Mouse (Mus musculus) liver, embryonic 16.5 days (tissue): ENCODE data around the gene Stx1a. TPM values are rescaled to one million over a fixed set of nuclear protein-coding genes. Genes with fewer than 3 reads are reported as not detected.

ENCODE experiments used
- ATAC-seq: fragments of 200-750 bp; cut with Nextera tagmentation; 2 replicates; pipeline ENCODE4 v1.8.0; 2017; ENCODE audit warnings: low read depth, mild to moderate bottlenecking, moderate number of reproducible peaks, moderate library complexity
- H3K27ac ChIP-seq: fragments of 300-500 bp; sonication (generic); 2 replicates; pipeline ENCODE4 v1.5.1; 2014; ENCODE audit warnings: mild to moderate bottlenecking, low read length
- H3K27me3 ChIP-seq: fragments of 300-500 bp; sonication (generic); 2 replicates; pipeline ENCODE4 v1.6.1; 2014; ENCODE audit warnings: low read depth, low read length, mixed read lengths; ENCODE audit not compliant: control insufficient read depth, insufficient read depth
- H3K36me3 ChIP-seq: fragments of 300-500 bp; sonication (generic); 2 replicates; pipeline ENCODE4 v1.6.1; 2014; ENCODE audit warnings: mild to moderate bottlenecking; ENCODE audit not compliant: control insufficient read depth, insufficient read depth
- H3K4me1 ChIP-seq: fragments of 300-500 bp; sonication (generic); 2 replicates; pipeline ENCODE4 v1.6.1; 2014; ENCODE audit warnings: low read depth, low read length, mixed read lengths; ENCODE audit not compliant: control insufficient read depth
- H3K4me2 ChIP-seq: fragments of 300-500 bp; sonication (generic); 2 replicates; pipeline ENCODE4 v1.6.1; 2014; ENCODE audit warnings: low read depth, low read length, mixed read lengths
- H3K4me3 ChIP-seq: fragments of 300-500 bp; sonication (generic); 2 replicates; pipeline ENCODE4 v1.5.1; 2014; ENCODE audit warnings: low read depth, mild to moderate bottlenecking, low read length
- H3K9ac ChIP-seq: fragments of 300-500 bp; sonication (generic); 2 replicates; pipeline ENCODE4 v1.6.1; 2014; ENCODE audit warnings: low read depth, low read length
- H3K9me3 ChIP-seq: fragments of 300-500 bp; sonication (generic); replicated peaks from 2 replicates; pipeline ENCODE4 v1.6.1; 2016; ENCODE audit warnings: low read length; ENCODE audit not compliant: control insufficient read depth
- WGBS: fragments of 180-500 bp; shearing (Covaris S2); extraction: QIAGEN DNeasy Blood & Tissue Kit; methylation state at CpG from one replicate; pipeline ENCODE4 v1.1.7; 2014; ENCODE audit not compliant: insufficient replicate concordance; 5-methylcytosine and 5-hydroxymethylcytosine counted together
- polyA plus RNA-seq: library from polyadenylated mRNA; unstranded; fragments of >200 nt; fragmentation: Nextera tagmentation; extraction: Ambion mirVana; gene quantifications from 2 replicates; pipeline ENCODE4 v1.2.1, GENCODE M21; 2015

Gene Stx1a
- polyA plus RNA-seq, 1 experiment from 2014 or later: 1.1 TPM

- H3K4me2 ChIP-seq: no peak overlapping the region
- no peak overlapping the region for H3K9ac ChIP-seq
- H3K4me1 ChIP-seq: peaks cover 11% of the 10 kb centered on the region
- no peak for ATAC-seq
- no peak overlapping the region for H3K27ac ChIP-seq
- WGBS: 68% methylated on average over 5 of the region's 5 CpGs
- H3K36me3 ChIP-seq: no peaks in the 10 kb centered on the region
- no peaks in the 10 kb centered on the region for H3K9me3 ChIP-seq
- H3K4me3 ChIP-seq: no peak overlapping the region
- H3K27me3 ChIP-seq: no peaks in the 10 kb centered on the region
Measured at GRCm38 (mm10) chr5:135032581-135032980, 9.3 kb downstream of the Stx1a start.

GRCm38 (mm10) chr5:135034593-135034992 is 11.3 kb downstream of the Stx1a start:
- Histone ChIP-seq H3K27me3 (no peaks in the 10 kb centered on the region), H3K4me2 (no peak overlapping the region), H3K9me3 (no peaks in the 10 kb centered on the region), H3K36me3 (no peaks in the 10 kb centered on the region), H3K4me1 (peaks cover 11% of the 10 kb centered on the region), H3K27ac (no peak overlapping the region), H3K4me3 (no peak overlapping the region), H3K9ac (no peak overlapping the region)
- ATAC-seq: no peak
- 85% methylated on average over 2 of the region's 2 CpGs for WGBS

GRCm38 (mm10) chr5:135035608-135036359 is 12.5 kb downstream of the Stx1a start:
- WGBS: 59% methylated on average over 18 of the region's 18 CpGs
- Histone ChIP-seq H3K4me3 (no peak overlapping the region), H3K9me3 (no peaks in the 10 kb centered on the region), H3K36me3 (no peaks in the 10 kb centered on the region), H3K27me3 (no peaks in the 10 kb centered on the region), H3K4me2 (peak overlapping the region; percentile 22; the same call in 1 of the 2 replicates), H3K9ac (no peak overlapping the region), H3K27ac (peak overlapping the region; percentile 35; the same call in 1 of the 2 replicates), H3K4me1 (peaks cover 20% of the 10 kb centered on the region)
- ATAC-seq: peak; percentile 87

GRCm38 (mm10) chr5:135037946-135038345 is 14.7 kb downstream of the Stx1a start:
- Histone ChIP-seq H3K9ac (no peak overlapping the region), H3K4me3 (no peak overlapping the region), H3K9me3 (no peaks in the 10 kb centered on the region), H3K4me1 (peaks cover 29% of the 10 kb centered on the region), H3K4me2 (no peak overlapping the region), H3K27me3 (no peaks in the 10 kb centered on the region), H3K27ac (no peak overlapping the region), H3K36me3 (no peaks in the 10 kb centered on the region)
- WGBS: 57% methylated on average over 3 of the region's 3 CpGs
- ATAC-seq: no peak

GRCm38 (mm10) chr5:135039541-135039940 is 16.3 kb downstream of the Stx1a start:
- 40% methylated on average over 9 of the region's 9 CpGs for WGBS
- H3K36me3 ChIP-seq: no peaks in the 10 kb centered on the region
- no peak overlapping the region for H3K4me3 ChIP-seq
- no peaks in the 10 kb centered on the region for H3K27me3 ChIP-seq
- H3K9me3 ChIP-seq: no peaks in the 10 kb centered on the region
- H3K4me1 ChIP-seq: peaks cover 29% of the 10 kb centered on the region
- H3K4me2 ChIP-seq: no peak overlapping the region
- H3K27ac ChIP-seq: no peak overlapping the region
- no peak for ATAC-seq
- H3K9ac ChIP-seq: no peak overlapping the region

GRCm38 (mm10) chr5:135040059-135040458 is 16.8 kb downstream of the Stx1a start:
- ATAC-seq: no peak
- no peak overlapping the region for H3K4me2 ChIP-seq
- H3K9ac ChIP-seq: no peak overlapping the region
- no peak overlapping the region for H3K4me3 ChIP-seq
- H3K9me3 ChIP-seq: no peaks in the 10 kb centered on the region
- no peak overlapping the region for H3K27ac ChIP-seq
- WGBS: 37% methylated on average over 6 of the region's 6 CpGs
- no peaks in the 10 kb centered on the region for H3K27me3 ChIP-seq
- peaks cover 29% of the 10 kb centered on the region for H3K4me1 ChIP-seq
- no peaks in the 10 kb centered on the region for H3K36me3 ChIP-seq

- H3K4me2 ChIP-seq: no peak overlapping the region
- H3K27me3 ChIP-seq: no peaks in the 10 kb centered on the region
- no peak overlapping the region for H3K4me3 ChIP-seq
- no peaks in the 10 kb centered on the region for H3K9me3 ChIP-seq
- H3K4me1 ChIP-seq: peaks cover 24% of the 10 kb centered on the region
- ATAC-seq: no peak
- no peaks in the 10 kb centered on the region for H3K36me3 ChIP-seq
- no peak overlapping the region for H3K9ac ChIP-seq
- WGBS: 38% methylated on average over 11 of the region's 11 CpGs
- no peak overlapping the region for H3K27ac ChIP-seq
Measured at GRCm38 (mm10) chr5:135040777-135041176, 17.5 kb downstream of the Stx1a start.

- Histone ChIP-seq H3K9me3 (no peaks in the 10 kb centered on the region), H3K27me3 (no peaks in the 10 kb centered on the region), H3K27ac (no peak overlapping the region), H3K4me3 (peak overlapping the region; percentile 15), H3K9ac (no peak overlapping the region), H3K36me3 (no peaks in the 10 kb centered on the region), H3K4me1 (peaks cover 18% of the 10 kb centered on the region), H3K4me2 (peak overlapping the region; percentile 15)
- 46% methylated on average over 21 of the region's 21 CpGs for WGBS
- peak; percentile 75 for ATAC-seq
Measured at GRCm38 (mm10) chr5:135042105-135042788, 19.0 kb downstream of the Stx1a start.

- Histone ChIP-seq H3K9ac (no peak overlapping the region), H3K36me3 (no peaks in the 10 kb centered on the region), H3K4me3 (no peak overlapping the region), H3K4me1 (peaks cover 18% of the 10 kb centered on the region), H3K27me3 (no peaks in the 10 kb centered on the region), H3K4me2 (no peak overlapping the region), H3K27ac (no peak overlapping the region), H3K9me3 (no peaks in the 10 kb centered on the region)
- ATAC-seq: no peak
- WGBS: 64% methylated on average over 3 of the region's 3 CpGs
Measured at GRCm38 (mm10) chr5:135044575-135044974, 21.3 kb downstream of the Stx1a start.
